Mouse (Mus musculus): ENCODE measurements around the gene Nags.
"Not testable (repeated sequence)": the region's sequence is repeated elsewhere in the genome, so short reads cannot be mapped to it uniquely, and the experiment has no call there.

DNA sequence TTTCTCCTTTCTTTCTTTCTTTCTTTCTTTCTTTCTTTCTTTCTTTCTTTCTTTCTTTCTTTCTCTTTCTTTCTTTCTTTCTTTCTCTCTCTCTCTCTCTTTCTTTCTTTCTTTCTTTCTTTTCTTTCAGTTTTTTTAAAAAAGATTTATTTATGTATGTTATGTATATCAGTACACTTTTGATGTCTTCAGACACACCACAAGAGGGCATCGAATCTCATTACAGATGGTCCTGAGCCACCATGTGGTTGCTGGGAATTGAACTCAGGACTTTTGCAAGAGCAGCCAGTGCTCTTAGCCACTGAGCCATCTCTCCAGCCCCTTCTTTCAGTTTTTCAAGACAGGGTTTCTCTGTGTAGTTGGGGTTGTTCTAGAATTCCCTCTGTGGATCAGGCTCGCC lies 12.7 kb downstream of the Nags start:
- TF ChIP-seq CTCF (IDR thresholded peaks at IDR 0.05; ENCODE audit: insufficient read depth, low read length); POLR2A (IDR thresholded peaks at IDR 0.05; ENCODE audit: borderline replicate concordance, extremely low read depth, low read depth, low read length): not testable (repeated sequence)
